Mouse (Mus musculus) heart, adult 9 months (tissue): Measurements from ENCODE around the gene Klhl33.
"Not testable (repeated sequence)": the region's sequence is repeated elsewhere in the genome, so short reads cannot be mapped to it uniquely, and the experiment has no call there.

Experiments used
- DNase-seq, 2 experiments: peaks; one replicate each; pipeline ENCODE4 v3.0.0; 2022; ENCODE audit warnings: low spot score in 2 of 2

Klhl33 gene

GRCm38 (mm10) chr14:50897374-50897765 is at the start of gene Klhl33:
Gene Klhl33, minus strand, starts transcription at chr14:50897507.
- DNase-seq = peak; percentile 32 to 46

GRCm38 (mm10) chr14:50945526-50945925 is 48.2 kb upstream of the Klhl33 start:
- DNase-seq = not testable (repeated sequence)

GRCm38 (mm10) chr14:50945081-50945480 is 47.8 kb upstream of the Klhl33 start:
- not testable (repeated sequence) for DNase-seq

- not testable (repeated sequence) for DNase-seq
Observed at GRCm38 (mm10) chr14:50944668-50945033, 47.3 kb upstream of the Klhl33 start.

GRCm38 (mm10) chr14:50943932-50944667 is 46.8 kb upstream of the Klhl33 start, which contains the start of gene Gm49342:
Gene Gm49342, plus strand, starts transcription at chr14:50944517.
- DNase-seq = peak; percentile 97 to 98

- no peak for DNase-seq
Observed at GRCm38 (mm10) chr14:50938940-50939339, 41.6 kb upstream of the Klhl33 start.

- no peak for DNase-seq
Observed at GRCm38 (mm10) chr14:50938119-50938908, 41.0 kb upstream of the Klhl33 start.

GRCm38 (mm10) chr14:50936649-50937048 is 39.3 kb upstream of the Klhl33 start:
- DNase-seq = no peak

GRCm38 (mm10) chr14:50931493-50932020 is 34.2 kb upstream of the Klhl33 start:
- DNase-seq = no peak

- peak; percentile 100 for DNase-seq
Observed at GRCm38 (mm10) chr14:50930754-50931492, 33.6 kb upstream of the Klhl33 start, which contains the start of the genes Pip4p1 and Pnp. Gene Pip4p1, minus strand, starts transcription at chr14:50930856. Gene Pnp, plus strand, starts transcription at chr14:50931082.

- no peak for DNase-seq
Observed at GRCm38 (mm10) chr14:50930377-50930753, 33.1 kb upstream of the Klhl33 start.

- peak in 1 of 2 experiments; percentile 35 for DNase-seq
Observed at GRCm38 (mm10) chr14:50929951-50930350, 32.6 kb upstream of the Klhl33 start.

GRCm38 (mm10) chr14:50927366-50927765 is 30.1 kb upstream of the Klhl33 start:
- no peak for DNase-seq

GRCm38 (mm10) chr14:50925111-50925920 is 28.0 kb upstream of the Klhl33 start:
- DNase-seq = no peak

- DNase-seq = peak; percentile 96 to 97
Observed at GRCm38 (mm10) chr14:50924281-50925064, 27.2 kb upstream of the Klhl33 start, which contains the start of the genes Osgep and Apex1. Gene Osgep, minus strand, starts transcription at chr14:50924893. Gene Apex1, plus strand, starts transcription at chr14:50924968.

GRCm38 (mm10) chr14:50923437-50923836 is 26.1 kb upstream of the Klhl33 start:
- not testable (repeated sequence) for DNase-seq

GRCm38 (mm10) chr14:50911356-50911755 is 14.0 kb upstream of the Klhl33 start:
- no peak for DNase-seq

- no peak for DNase-seq
Observed at GRCm38 (mm10) chr14:50908126-50908525, 10.8 kb upstream of the Klhl33 start.

- not testable (repeated sequence) for DNase-seq
Observed at GRCm38 (mm10) chr14:50905327-50905726, 8.0 kb upstream of the Klhl33 start.

- DNase-seq = no peak
Observed at GRCm38 (mm10) chr14:50904828-50905129, 7.5 kb upstream of the Klhl33 start.
